ENCODE assay signal across 15 mouse cellular contexts in genomic region chr4:149061432-149061718, GRCm38 (mm10).
"Had no signal": no experiment of that assay in that cellular context is flagged by ENCODE, and none has a peak within 500 bp of the region (broad histone marks: within the 10 kb centered on the region; RNA-seq: fewer than 3 reads in every experiment).

No protein-coding gene starts in this region.

- H3K36me3 ChIP-seq: limb, embryonic 15.5 days; midbrain, embryonic 12.5 days; stomach, embryonic 15.5 days had no signal

- H3K9ac ChIP-seq: kidney, embryonic 15.5 days; limb, embryonic 15.5 days; liver, embryonic 12.5 days; lung, embryonic 14.5 days; midbrain, embryonic 12.5 days; stomach, embryonic 15.5 days had no signal

- H3K27me3 ChIP-seq: kidney, embryonic 15.5 days; limb, embryonic 15.5 days; liver, embryonic 12.5 days; megakaryocyte, embryonic 14.5 days; stomach, embryonic 15.5 days had no signal

- H3K9me3 ChIP-seq: kidney, embryonic 15.5 days; limb, embryonic 15.5 days; liver, embryonic 12.5 days; megakaryocyte, embryonic 14.5 days; midbrain, embryonic 12.5 days; stomach, embryonic 15.5 days had no signal

- ATAC-seq: liver, embryonic 12.5 days had no signal

- DNase-seq: kidney, postnatal 36 days; layer of hippocampus, adult 9-11 months; layer of hippocampus, postnatal 36 days; lung, embryonic 14.5 days; lung, postnatal 10 days; right cerebral cortex, postnatal 14 days; thymus, adult 2 months; thymus, postnatal 25 days had no signal

- H3K27ac ChIP-seq: kidney, embryonic 15.5 days; limb, embryonic 15.5 days; liver, embryonic 12.5 days; macrophage; midbrain, embryonic 12.5 days; stomach, embryonic 15.5 days had no signal

- H3K4me2 ChIP-seq: kidney, embryonic 15.5 days; limb, embryonic 15.5 days; liver, embryonic 12.5 days; lung, embryonic 14.5 days; midbrain, embryonic 12.5 days; stomach, embryonic 15.5 days had no signal

- H3K4me3 ChIP-seq: kidney, embryonic 15.5 days; limb, embryonic 15.5 days; liver, embryonic 12.5 days; megakaryocyte, embryonic 14.5 days; midbrain, embryonic 12.5 days; stomach, embryonic 15.5 days had no signal
